Mouse (Mus musculus): ENCODE data around the gene Washc1.
"Not testable (repeated sequence)": the region's sequence is repeated elsewhere in the genome, so short reads cannot be mapped to it uniquely, and the experiment has no call there.

The Washc1 gene

DNA sequence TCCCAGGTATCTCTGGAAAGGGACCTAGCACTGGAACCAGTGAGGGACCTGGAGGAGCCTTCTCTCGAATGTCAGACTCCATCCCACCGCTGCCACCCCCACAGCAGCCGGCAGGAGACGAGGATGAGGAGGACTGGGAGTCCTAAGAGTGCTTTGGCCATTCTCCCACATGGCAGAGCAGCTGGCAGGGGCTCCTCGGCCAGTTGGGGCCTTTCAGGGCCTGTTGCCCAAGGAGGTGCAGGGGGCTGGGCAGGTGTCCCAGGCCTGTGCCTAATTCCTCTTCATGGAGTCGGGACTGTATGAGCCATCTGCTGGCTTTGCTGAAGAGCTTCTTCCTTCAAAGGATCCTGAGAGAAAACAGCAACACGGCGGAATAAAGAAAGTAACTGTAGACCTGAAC is 7.6 kb downstream of the Washc1 start:
- DNase-seq = no peak

- no peak for DNase-seq
These were observed 9.4 kb downstream of the Washc1 start for GRCm38 (mm10) chr17:66120701-66121100.

DNA sequence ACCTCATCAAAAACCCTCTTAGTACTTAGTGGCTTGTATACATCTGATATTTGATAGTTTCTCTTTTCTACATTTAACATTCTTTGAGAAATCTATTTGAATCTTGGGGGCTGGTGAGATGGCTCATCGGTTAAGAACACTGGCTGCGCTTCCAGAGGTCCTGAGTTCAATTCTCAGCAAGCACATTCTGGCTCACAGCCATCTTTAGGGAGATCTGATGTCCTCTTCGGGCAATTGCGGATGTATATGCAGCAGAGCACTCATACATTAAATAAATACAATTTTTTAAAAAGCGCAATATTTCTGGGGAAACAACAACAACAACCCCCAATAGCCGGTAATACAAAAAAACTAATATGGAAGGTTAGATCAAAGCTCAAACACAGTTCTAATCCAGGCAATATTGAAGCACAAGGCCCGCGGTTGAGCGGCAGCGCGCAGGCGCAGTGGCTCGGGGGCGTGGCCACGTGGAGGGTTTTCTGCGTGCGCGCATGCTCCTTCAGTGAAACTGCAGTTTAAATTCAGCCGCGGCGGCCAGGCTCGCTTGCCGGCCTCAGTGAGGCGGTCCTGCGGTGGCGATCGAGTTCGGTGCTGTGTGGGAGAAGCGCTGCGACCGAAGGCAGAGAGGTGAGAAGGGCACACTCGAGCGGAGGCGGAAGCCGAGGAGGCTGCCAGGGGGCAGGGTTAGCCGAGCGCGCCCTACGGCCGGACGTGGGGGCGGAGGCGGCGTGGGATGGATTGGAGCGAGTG is 11.9 kb downstream of the Washc1 start, which contains the start of gene Ddx11:
Gene Ddx11, plus strand, starts transcription at position 455 of the 750 bp plus-strand sequence.
- peak; percentile 93 for DNase-seq

DNA sequence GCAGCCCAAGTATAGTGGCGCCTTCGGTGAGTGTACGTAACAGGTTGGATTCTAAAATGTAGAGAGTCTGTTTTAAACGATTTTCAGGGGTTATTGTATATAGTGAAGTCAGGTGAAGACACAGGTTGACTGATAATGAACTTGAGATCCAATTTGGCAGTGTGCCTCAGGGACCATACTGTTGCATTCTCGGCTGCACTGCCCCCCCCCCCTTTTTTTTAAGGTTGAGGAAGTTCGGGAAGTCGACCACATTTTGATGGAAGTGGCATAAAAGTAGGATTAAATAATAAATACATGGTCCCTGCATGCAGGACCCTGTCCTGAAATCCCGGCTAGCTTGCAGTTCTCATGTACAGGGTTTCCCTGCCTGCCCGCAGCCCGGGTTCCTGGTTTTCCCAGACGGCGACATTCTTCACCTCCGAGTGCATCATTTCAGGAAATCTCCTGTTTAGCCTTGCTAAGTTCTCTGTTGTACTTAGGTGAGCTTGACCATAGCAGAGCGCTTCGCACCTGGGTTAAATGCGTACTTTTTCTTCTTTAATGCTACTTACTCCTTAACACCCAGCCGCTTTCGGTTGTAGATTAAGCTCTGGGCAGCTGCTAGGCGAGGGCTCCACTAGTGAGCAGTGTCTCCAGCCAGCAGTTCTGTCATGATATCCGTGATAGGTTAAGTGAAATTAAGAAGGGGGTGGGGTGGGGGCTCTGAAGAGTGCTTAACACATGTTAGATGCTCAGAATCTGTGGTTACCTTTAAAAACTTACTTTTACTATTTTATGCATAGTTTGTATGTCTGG is 12.7 kb downstream of the Washc1 start:
- peak; percentile 15 for DNase-seq

GRCm38 (mm10) chr17:66125211-66125610 is 13.9 kb downstream of the Washc1 start:
- no peak for DNase-seq

DNA sequence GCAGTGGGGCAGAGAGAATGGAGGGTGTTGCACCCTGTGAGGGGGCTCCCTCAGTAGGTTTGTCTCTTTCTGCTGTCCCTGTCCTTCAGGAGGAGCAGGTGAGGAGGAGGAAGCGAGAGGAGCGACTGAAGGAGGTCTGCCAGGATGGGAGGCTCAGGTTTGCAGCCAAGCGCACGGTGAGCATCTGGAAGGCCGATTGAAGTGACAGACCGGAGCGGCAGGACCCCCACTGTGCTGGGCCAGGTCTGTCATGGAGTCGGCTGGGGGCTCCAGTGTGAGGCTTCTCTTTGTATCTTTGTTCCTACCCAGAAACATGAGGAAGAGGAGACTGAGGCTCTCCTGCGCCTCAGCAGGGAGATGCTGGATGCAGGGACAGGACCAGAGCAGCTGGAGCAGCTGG is 19.0 kb downstream of the Washc1 start:
- DNase-seq = no peak

DNA sequence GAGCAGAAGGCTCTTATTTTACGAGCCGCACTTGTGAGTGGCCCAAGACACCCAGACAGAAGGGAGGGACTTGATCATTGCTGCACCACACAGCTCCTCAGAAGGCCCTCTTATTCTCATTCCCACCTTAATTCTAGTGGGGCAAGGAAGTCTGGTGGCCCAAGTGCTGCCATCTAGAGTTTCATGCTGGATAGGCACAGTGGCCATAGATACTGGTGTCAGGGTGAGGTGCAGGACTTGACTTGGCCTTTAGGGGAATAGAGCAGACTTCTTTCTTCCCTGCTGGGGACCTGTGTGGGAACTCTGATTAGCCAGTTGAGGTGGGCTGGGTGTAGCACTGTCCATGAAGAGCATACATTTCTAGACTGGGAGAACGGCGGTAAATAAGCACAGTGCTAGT is 19.9 kb downstream of the Washc1 start:
- DNase-seq = peak; percentile 44

- DNase-seq = not testable (repeated sequence)
These were observed 41.6 kb downstream of the Washc1 start for GRCm38 (mm10) chr17:66152706-66153662.

GRCm38 (mm10) chr17:66153735-66154423 is 42.5 kb downstream of the Washc1 start:
- not testable (repeated sequence) for DNase-seq

GRCm38 (mm10) chr17:66154876-66155275 is 43.5 kb downstream of the Washc1 start:
- no peak for DNase-seq

- DNase-seq = no peak
These were observed 46.9 kb downstream of the Washc1 start for GRCm38 (mm10) chr17:66158271-66158670.

- not testable (repeated sequence) for DNase-seq
These were observed 55.8 kb downstream of the Washc1 start for GRCm38 (mm10) chr17:66167141-66167540.

Data from thymus, postnatal 25 days (tissue).